Mouse (Mus musculus) mesoderm, embryonic 11.5 days (tissue): Measurements from ENCODE around the gene Clip4.
"Not testable (repeated sequence)": the region's sequence is repeated elsewhere in the genome, so short reads cannot be mapped to it uniquely, and the experiment has no call there.

ENCODE experiments used
- DNase-seq: peaks from one replicate; pipeline ENCODE4 v3.0.0-alpha.2; 2012; ENCODE audit warnings: low read depth, low spot score

The Clip4 gene

DNA sequence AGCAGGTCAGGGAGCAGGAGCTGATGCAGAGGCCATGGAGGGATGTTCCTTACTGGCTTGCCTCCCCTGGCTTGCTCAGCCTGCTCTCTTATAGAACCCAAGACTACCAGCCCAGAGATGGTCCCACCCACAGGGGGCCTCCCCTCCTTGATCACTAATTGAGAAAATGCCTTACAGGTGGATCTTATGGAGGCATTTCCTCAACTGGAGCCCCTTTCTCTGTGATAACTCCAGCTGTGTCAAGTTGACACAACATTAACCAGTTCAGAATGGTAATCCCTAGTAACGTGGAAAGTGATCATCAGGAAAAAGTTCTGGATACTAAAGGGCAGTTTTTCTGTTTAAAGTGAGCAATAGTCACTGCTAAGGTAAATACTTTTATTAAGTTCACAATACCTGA is at the start of gene Clip4:
Gene Clip4 (plus strand): TSS at position 301 of the 400 bp plus-strand sequence.
- not testable (repeated sequence) for DNase-seq

DNA sequence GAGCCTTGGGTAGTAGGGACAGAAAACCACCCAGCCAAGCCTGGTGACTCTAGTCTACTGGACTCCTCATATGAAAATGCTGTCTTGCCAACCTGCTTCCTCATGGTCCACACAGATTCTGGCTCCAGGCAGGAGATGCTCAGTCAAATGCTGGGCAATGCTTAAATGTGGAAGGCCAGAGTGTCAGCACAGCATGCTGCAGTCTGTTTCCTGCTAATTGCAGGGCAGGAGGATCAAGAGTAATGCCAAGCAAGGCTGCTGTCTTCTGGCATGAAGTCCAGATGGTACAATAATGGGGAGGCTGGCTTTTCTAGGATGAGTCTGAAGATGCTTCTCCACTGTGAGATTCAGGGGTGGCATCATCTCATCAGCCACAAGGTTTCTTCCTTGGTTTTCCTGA is 47.8 kb upstream of the Clip4 start:
- no peak for DNase-seq

DNA sequence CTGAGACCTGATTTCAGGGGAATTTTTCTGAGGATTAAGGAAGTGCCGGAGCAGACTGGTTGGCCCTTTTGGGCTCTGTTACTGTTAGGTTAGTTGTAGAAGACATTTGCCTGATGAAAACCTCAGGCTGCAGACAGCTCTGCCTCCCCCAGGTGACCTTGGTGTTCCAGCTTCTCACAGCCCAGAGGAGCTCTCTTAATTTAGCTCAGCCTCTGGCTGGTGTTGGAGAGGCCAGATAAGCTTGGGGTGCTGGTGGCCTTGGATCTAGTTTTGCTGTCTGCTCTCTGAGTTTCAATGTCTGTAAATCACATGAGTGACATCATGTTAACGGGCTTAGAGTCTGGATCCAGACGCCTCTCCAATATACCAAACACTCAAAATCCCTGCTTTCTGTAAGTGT is 47.3 kb upstream of the Clip4 start:
- no peak for DNase-seq

DNA sequence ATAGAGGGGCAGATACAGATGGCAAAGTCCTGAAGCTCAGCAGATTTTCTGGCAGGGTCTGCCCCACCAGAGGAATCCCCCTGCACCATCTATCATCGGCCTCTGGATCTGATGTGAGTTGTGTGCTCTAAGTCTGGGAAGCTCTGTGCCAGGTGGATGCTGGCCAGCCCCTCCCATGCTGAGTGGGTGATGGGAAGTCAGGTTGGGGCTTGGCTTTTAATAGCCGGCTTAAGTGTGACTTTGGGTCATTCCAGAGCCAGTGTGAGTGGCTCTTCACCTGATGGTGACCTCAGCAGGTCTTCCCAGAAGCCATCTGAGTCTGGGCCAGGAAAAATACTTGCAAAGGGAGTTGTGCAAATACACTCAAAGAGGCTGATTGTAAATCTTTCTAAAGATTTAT is 37.6 kb upstream of the Clip4 start:
- DNase-seq, result no peak

DNA sequence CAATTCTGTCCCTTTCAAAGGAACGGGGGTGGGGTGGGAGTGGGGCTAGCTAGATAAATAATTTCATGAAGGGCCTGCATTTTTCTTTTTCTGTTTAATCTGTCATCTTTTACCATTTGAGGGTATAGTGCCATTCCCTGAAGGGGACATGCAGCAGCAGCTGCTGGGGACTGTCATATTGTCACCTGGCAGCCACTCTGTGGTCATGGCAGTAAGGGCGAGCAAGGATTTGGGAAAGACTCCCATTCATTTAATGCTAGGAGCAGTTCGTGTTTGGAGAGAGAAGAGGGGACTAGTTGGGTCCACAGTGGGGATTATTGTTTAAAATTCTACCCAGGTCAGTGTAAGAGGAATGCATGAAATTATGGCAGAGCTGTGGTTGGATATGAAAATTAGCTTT is 31.8 kb upstream of the Clip4 start:
- no peak for DNase-seq

DNA sequence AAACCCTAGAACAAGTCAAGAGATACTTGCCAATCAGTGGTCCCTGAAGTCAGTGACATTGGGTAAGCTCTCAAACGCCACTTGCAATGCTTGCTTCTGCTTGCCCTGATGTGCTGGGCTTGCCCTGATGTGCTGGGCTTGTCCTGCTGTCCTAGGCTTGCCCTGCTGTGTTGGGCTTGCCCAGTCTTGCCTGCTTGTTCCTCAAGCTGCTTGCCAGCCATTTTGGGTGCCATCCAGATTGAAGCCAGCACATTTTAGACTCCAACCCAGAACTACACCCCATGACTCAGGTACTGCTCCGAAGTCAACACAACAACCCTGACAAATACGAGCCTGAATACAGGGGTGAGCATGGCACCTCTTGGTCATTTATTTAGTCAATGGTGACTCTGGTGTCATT is 26.1 kb upstream of the Clip4 start:
- DNase-seq, result no peak

DNA sequence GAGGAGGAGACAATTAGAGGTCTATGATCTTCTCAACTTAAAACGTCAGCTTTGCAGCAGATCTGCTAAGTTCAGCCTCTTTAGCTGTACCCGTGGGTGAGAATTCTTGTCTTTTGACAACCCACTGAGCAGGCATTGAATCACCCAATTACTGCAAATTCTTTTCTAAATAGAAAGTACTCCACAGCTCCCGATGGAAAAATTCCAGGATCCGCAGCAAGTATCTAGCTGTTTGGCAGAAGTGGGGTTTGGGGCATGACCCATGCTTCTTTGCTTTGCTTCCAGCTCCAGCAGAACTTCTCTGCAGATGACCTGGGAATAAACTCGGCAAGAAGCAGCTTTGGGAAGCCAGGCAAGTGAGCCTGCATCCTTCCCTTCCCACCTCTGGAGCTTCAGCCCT is 25.3 kb upstream of the Clip4 start:
- DNase-seq, result no peak

DNA sequence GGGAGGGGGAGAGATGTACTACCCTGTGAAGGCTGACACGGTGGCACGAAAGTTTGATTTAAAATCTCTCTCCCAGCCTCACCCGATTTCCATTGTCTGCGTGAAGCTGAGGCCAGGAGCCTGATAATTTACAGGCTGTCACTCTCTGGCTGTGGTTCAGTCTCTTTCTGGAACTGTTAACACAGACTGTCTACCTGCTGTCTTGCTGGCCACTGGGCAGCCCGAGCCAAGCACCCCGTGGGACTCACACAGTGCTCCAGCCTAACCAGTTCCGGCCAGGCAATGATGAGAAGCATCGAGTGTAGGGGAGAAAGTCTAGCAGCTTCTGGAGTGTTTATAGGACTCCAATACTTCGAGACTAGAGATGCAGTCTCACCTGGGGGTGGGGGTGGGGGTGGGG is 22.2 kb upstream of the Clip4 start:
- DNase-seq, result no peak

DNA sequence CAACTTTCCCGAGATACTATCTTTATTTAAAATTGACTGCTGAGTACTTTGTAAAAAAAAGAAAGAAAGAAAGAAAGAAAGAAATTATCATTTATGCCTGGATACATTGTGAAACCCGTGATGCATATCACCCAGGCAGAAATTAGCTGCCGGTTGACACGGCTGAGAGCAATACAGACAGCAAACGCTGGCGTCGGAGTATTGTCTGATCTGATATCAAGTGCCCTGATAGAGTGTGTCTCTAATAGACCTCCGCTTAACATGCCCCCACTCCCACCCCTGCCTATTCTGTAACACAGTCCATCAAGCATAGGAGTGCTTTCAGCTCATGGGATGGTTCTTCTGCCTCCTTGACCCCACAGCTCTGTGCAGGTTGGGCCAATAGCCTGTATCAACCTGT is 20.7 kb upstream of the Clip4 start:
- DNase-seq, result no peak

DNA sequence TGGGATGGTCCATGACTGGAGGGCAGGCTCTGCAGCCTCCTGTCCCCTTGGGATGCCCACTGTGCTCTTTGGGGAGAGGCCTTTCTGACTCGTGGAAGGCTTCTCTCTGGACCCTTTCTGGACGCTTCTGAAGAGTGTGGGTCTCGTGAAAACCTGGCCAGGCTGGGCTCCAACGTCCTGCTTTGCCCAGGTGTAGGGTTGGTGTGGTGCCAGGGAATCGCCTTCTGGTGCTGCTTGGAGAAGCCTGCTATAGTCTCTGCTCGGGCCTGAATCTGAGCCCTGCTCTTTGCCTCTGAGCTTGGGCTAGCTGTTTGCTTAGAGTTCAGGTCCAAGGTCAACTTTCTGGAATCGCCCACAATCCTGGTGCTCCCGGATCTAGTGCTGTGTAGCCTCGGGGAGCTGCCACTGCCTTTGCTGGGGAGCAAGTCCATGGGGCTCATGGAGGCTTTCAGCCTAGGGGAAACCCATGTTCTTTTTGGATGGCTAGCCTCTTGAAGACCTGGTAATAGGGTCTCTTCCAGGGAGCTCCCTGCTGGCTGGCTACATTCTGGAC is 18.6 kb upstream of the Clip4 start:
- DNase-seq, result no peak

DNA sequence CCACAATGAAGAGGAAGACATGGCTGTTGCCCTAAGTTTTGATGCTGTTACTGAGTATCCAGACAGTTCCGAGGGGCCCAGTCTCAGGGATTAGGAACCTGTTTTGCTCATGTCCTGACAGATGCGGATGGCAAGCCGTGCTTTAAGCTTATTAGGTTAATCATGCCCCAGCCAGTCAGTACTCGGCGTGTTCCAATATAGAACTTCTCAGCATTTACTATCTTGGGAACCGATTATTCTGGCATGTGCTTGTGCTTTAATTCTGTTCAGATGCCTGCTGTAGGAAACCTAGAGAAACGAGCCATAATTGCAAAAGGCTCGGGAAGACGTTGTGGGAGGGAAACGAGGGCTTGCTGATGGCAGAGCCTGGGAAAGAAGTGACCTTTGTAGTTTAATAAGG is 15.4 kb upstream of the Clip4 start, which contains the start of gene Pcare:
Gene Pcare (minus strand): TSS at position 64 of the 400 bp plus-strand sequence.
- no peak for DNase-seq

DNA sequence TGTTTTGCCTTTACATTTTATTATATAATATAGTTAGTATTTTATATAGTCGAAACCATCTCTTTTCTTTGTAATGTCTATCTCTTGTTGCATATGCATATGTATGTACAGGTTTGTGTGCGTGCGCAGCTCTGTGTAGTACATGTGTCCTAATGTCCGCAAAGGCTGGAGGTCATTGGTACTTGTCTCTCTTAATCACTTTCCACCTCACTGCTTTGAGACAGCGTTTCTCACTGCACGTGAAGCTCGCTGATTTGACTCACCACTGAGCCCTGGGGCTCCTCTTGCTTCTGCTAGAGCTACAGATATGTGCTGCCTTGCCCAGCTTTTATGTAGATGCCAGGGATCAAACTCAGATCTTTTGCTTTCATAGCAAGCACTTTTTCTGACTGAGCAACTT is 7.7 kb upstream of the Clip4 start:
- DNase-seq, result no peak

DNA sequence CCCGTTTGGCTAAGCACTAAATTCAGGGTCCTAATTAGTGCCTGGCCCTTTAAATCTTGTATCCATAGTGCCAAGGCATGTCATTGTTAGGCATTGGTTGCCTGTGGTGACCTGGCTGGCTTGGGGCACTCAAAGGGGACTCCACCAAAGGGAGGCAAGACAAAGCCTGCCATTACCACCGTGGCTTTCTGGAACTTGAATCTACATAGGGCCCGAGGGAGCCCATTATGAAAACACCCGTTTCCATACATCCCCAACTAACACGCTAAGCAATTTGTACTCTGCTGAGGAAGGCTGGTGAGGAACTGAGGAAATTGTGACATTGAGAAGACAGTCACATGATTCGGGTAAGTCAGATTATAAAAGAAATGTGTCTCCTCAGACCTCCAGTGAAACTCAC is 1.3 kb downstream of the Clip4 start:
- peak; percentile 48 for DNase-seq

DNA sequence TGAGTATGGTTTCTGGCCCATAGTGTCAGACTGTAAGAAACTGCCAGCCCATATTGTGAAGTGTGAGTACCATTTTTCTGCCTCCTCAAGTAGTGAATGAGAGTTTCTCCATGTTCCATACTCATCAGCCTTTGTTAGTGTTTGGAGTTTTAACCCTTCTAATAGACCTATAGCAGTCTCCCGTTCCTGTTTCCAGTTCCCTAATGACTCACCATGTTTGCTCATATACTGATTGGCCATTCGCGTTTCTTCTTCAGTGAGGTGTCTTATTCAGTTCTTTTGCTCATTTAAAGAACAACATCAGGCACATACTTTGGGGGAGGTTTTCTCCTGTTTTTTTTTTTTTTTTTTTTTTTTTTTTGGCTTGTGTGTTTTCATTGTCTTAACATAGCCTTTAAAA is 2.4 kb downstream of the Clip4 start:
- DNase-seq, result no peak

DNA sequence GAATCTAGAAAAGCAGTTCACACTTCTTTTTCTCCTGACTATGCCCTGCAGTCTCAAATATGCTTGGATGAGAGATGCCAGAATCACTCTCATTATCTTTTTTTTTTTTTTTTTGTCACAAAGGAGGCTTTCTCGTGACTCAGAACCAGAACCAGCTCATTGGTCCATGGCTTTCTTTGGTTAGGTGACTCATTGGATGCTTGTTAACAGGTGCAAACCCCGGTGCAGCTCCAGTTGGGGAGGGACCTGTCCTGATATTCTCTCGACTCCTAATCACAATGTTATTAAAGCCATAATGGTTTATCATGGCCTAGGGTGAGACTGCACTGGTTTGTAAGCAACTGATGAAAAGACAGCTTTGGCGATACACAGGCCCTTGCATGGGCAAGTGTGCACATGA is 5.9 kb downstream of the Clip4 start:
- DNase-seq, result no peak

DNA sequence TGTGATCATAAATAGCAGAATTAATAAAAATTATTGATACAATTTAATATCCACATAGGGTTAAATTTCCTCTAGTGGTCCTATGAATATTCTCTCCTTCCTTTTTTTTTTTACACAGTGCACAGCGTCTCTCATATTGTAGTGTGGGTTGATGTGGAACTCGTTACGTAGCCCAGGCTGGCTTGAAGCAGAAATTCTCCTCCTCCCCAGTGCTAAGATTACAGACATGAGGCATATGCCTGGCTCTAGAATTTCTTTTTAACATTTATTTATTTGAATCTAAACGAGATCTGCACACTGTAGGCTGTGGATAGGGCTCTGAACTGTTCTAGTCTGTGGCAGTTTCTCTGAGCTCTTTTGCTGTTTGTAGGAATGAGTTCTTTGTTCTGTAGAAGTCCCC is 7.0 kb downstream of the Clip4 start:
- DNase-seq, result no peak

DNA sequence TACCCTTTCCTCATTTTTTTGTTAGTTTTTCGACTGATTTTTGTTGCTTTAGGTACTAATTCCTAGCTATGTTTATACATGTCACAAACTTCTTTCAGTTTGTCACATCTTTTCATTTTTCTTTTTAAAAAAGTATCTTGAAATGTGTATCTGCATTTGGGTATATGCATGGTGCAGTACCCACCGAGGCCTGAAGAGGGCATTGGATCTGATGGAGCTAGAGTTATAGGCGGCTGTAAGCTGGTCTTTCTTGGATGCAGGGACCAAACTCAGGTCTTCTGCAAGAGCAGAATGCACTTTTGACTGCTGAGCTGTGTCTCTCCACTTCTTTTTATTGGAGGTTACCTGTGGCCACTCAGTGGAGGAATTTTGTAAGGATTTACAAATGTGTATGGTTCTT is 10.4 kb downstream of the Clip4 start:
- DNase-seq, result no peak

DNA sequence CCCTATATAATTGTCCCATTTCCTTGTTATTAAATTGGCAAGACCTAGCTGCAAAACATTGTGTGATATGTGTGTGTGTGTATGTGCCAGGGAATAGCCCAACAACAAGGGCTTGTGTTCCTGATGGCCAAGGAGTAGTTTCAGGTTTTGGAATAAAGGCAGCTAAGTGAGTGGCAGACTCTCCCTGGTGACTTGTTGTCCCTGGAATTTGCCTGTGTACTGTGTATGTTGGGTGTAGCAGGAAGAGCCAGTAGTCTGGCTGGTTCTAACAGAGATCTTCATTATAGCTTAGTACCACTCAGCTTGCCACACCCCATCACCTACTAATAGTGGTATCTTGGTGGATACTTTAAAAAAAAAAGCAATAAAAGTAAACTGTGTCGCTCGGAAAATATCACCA is 12.2 kb downstream of the Clip4 start:
- DNase-seq, result no peak

DNA sequence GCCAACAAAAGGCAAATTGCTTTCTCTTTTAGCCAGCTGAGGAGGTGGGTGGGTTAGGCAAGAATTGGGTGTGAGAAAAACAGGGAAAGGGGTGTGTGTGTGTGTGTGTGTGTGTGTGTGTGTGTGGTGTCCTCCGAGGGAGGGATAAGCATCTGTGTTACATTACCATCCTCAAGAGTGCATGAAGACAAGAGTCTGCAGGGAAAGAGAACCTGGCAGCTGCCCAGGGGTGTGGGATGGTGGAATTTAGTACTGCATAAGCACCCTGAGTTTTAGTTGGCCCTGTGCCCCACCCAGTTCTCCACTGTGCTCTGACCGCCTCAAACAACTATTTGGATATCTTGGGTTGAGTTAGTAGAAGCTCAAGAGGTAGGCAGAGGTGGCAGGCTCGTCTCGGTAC is 12.7 kb downstream of the Clip4 start:
- DNase-seq, result no peak

DNA sequence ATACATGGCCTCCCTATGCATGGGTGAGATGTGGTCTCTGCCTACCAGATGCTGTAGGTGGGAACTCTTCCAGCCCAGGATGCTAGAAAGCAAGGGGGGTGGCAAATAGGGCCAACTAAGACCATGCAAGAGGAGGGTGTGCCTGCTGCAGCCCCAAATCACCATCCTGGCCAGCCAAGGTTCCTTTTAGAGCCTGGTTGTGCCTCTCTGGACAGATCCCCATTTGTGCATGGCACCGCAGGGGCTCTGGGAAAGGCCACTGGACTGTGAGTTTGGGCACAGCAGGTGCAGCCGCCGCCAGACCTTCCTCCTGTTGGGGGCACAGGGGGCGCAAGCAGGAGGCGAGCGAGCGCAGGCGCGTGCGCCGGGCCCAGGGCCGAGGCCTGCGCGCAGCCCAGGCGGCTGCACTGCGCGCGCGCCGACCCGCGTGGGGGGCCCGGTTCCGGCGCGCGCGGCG is 14.0 kb downstream of the Clip4 start:
- peak; percentile 30 for DNase-seq

DNA sequence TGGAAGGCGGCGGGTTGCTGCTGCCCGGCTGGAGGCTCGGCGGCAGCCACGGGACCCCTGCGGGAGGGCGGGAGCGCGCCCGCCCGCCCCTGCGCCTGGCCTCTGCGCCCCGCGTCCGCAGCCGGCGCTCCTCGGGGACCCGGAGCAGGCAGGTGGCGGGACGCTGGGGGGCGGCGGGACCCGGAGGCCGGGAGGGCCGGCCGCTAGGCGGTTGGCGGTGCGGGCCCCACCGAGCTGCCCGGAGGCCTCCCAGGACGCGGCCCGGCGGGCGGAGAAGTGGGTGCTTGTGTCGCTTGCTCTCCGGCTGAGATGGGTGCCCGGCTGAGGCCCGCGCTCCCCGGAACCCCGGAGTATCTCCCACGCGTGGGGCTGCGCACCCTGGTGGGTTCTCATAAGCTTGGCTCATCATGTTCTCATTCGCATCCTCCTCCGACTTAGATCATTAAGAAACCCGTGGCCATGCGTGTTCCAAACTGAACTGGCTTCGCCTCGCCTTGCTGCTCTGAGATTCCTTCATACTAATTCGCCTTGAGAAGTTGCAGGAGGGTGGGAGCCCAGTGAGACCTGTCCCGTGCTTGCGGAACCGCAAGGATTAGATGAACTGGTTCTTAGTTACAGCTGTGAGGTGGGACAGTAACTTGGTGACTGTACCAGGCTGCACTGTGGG is 14.6 kb downstream of the Clip4 start:
- peak; percentile 34 for DNase-seq

DNA sequence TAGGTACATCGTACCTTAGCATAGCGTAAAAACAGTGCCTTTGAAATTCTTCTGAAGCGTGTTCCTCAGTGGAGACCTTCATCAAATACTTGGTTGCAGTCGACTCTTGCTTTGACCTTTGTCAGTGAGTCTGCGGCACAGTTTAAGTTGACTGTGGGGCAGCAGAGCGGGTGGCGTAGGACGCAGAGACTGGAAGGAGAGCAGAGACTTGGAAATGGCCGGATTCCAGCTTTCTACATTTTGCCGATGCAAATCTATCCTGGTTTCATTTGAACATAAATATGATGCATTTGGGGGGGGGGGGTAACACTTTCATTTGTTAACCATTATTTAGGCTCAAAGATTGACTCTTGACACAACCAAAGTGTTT is 15.1 kb downstream of the Clip4 start:
- no peak for DNase-seq

DNA sequence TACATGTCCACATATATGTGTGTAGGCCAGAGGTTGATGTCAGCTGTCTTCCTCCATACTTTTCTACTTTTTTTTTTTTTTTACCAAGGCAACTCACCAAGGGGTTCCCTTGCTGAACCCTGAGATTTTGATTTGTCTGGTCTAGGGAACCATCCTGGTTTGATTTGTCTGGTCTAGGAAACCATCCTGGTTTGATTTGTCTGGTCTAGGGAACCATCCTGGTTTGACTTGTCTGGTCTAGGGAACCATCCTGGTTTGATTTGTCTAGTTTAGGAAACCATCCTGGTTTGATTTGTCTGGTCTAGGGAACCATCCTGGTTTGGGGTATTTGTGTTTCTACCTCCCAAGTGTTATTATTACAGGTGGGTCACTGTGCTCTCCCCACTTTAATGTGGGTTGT is 18.2 kb downstream of the Clip4 start:
- DNase-seq, result no peak

DNA sequence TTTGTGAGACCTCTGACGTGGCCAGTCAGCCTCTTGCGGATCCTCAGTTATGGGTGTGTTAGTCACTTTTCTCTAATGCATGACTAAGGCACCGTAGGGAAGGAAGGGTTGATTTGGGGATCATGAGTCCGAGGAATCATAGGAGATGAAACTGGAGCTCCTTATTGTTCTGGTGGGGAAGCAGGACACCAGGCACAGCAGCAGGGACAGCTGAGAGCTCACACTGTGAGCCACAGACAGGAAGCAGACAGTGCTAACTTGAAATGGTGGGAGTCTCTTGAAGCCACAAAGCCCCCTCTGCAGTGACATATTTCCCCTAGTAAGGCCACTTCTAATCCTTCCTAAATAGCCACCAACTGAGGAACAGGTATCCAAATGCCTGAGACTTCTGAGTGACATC is 22.8 kb downstream of the Clip4 start:
- DNase-seq, result no peak
